Mouse (Mus musculus): Measurements from ENCODE around the gene Astn2.

The Astn2 gene

DNA sequence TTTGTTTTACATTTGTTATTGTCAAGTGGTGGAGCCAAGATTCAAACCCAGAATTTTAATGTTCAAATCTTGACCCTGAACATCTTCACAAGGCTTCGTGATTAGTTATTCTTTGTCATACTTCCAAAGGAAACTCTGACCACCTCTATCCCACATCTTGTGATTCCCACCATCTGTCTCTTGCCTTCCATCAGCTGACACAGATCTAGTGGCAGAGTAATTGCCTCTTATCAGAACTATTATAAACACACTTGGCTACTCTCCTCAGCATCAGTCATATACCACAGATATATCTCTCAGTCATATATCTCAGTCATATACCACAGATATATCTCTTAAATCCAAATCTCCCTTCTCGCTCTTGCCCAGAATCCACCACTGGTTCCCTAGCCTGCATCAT, 983.1 kb downstream of the Astn2 start:
- in situ Hi-C loops (cut with MboI, MseI): no loop called here

DNA sequence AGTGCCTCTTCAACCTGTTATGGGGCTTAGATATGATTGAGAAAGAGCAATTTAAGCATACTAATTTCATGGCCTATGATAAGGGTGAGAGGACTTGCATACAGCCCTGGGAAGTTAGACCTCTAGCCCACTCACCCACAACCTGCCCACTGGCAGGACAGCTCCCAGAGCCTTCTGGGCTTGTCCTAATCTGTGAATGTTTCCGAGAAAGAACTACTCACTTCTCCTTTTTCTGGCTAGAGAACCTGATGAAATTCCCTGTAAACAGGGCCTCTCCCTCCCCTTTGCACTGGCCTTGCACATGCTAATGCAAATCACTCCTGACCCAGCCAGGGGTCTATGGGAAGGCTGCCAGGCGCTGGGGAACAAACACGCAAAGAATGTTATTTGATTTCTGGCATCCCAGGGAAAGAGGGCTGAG, 983.9 kb downstream of the Astn2 start:
- in situ Hi-C loops (cut with MboI, MseI): no loop called here

DNA sequence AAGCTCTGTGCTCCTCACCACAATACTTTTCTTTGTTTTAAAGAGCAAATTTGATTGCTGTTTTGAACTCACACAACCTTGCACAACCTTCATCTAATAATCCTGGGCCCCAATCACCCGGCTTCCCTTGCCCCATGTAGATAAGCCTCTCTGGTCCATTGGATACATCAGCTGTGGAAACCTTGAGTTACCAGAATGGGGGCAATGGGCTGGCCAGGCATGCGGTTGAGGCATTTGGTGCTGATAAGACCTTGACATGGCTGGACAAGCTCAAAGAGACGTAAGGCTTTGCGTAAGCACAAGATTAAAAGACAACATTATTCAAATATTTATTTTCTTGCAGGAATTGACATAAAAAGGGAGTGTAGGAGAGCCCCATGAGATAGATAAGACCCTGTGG, 988.9 kb downstream of the Astn2 start:
- in situ Hi-C loops (cut with MboI, MseI): no loop called here

DNA sequence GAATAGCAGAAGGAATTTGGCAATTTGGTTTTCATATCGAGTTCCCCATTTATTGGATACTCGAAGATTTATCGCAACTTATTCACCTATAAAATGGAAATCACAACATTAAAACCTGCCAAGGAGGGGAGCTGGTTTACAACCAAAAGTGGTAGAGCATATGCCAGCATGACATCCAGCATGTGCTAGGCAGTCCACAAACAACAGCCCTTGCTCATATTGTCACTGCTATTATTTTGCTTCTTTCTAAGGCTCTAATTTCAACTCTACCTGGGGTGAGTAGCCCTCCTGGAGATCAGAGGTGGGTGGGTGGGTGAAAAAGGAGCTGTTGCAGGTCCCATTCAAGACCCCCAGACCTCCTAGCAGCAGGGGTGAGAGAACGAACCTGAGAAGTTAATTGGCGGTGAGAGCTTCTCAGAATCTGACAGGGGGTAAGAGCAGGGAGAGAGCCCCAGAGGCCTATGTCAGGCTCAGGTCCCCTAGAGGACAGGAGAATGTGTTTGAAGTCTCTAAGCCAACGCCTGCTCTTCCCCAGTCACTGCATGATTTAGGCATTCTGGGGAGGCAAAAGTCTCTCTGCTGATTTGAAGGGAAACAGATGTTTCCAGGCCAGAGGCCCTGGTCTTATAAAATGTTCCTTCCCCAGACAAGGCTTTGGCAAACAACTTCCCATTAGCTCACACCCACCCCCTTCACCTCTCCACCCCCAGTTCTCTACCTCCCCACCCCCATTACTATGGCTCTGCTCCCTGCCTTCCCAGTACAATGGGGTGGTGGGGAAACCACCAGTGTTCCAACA, 1001.4 kb downstream of the Astn2 start:
- in situ Hi-C loops (cut with MboI, MseI): no loop called here

DNA sequence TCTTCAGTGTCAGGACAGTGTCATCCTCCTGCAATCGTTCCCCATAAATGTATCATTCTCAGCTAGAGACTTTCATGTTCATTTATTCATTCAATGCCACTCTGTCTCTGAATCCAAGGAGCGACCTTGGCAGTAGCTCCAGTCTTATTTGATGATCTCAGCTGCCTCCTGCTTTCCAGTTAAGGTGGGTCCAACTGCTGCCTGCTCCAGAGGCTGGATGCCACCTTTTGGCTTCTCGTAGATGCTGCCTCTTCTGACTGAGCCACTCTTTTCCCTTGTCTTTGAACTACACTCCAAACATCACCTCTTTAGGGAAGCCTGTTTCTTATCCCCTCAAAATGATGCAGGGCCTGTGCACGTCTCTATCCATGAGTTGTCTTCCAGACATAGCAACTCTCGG, 1002.1 kb downstream of the Astn2 start:
- in situ Hi-C loops (cut with MboI, MseI): no loop called here

DNA sequence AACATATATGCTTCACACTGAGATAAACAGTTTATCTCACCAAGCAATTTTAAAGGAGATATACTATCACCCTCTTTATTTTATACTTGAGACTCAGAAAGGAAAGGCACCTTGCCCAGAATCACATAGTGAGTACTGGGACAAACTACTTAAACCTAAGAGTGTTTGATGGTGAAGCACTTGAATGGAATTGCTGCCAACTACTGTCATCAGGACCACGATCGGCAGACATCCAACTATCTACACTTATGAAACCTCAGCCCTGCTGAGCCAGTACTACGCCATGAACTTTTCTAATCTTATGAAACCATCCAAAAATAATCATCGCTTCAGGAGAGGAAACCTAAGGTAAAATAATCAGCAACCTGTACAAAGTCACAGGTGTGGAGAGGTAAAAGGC, 1005.0 kb downstream of the Astn2 start:
- in situ Hi-C loops (cut with MboI, MseI): no loop called here

DNA sequence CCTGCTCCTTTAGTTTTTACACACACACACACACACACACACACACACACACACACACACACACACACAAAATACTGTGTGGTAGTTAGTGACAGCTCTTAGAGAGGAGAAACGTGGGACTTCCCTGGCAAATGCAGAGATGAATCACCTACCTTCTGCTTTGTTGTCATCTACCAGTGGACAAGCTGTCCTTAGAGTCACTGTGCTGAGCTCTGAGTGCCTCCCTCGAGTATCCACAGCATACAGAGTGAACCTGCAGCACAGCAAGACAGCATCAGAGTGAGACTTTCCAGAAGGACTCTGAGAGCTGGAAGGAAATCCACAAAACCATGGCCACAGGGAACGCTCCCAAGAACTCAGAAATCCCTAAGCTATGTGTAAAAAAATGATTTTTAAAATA, 1007.6 kb downstream of the Astn2 start:
- in situ Hi-C loops (cut with MboI, MseI): no loop called here

DNA sequence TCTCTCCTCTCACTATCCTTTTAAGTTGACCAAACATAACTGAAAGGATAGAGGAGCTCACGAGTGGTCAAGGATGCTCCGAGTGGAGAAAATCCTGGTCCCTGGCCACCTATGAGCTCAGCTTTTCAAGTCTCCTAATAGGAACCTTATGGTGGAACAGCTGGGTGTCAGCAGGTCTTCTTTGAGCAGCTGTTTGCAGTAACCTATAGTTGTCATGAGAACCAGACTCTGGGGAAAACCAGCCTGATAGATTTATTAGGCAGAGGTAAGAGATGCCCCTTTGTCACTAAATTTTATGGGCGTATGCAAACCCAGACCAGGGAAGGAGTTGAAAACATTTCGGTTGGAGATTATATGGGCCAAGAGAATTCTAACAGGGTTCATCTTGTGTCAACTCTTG, 1013.4 kb downstream of the Astn2 start:
- in situ Hi-C loops (cut with MboI, MseI): no loop called here

DNA sequence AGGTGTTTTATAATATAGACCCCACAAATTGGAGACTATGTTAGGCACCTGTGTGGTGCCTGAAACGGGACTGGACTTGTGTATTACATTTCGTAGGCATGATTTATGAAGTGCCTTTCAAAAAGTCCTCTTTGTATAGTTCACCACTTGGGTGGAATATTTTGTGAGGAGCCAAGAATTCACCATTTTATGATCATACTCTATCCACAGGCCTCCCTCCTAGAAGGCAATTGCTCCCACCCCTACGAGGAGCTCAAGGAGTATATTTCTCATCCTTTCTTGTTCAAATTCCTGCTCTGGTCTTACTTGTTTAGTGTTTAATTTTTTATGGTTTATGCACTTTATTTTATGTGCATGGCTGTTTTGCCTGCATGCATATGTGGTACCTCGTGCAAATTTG, 1021.3 kb downstream of the Astn2 start:
- in situ Hi-C loops (cut with MboI, MseI): no loop called here

DNA sequence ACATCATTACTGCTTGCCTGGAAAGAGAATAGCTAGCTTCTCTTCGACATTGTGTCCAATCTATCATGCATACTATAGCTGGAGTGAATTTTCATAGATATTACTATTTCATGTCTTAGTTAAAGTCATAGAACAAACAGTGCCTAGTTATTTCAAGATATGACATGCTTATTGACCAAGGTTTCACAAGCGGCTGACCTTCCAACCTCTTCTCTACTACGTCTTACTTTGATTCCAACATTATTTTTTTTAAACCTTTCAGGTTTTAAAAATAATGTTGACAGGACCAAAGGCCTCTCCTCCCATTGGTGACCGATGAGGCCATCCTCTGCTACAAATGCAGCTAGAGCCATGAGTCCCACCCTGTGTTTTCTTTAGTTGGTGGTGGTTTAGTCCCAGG, 1025.0 kb downstream of the Astn2 start:
- in situ Hi-C loops (cut with MboI, MseI): no loop called here

DNA sequence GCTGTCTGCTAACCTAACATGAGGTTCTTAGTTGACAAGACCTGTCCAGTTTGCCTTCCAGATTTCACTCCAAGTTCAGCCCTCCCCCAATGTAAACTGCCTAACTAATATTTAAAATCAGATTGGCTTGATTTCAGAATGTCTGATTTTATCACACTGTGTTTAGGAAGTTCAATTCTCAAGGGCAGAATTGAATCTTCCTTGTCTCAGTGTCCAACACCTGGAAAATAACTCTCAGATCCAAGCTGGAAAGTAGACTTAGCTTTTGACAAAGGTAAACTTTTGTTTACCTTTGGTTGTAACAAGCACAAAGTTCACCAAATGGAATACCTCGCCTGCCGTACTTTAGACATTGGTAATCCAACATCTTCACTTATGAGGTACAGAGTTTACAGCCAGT, 1027.8 kb downstream of the Astn2 start:
- in situ Hi-C loops (cut with MboI, MseI): no loop called here

DNA sequence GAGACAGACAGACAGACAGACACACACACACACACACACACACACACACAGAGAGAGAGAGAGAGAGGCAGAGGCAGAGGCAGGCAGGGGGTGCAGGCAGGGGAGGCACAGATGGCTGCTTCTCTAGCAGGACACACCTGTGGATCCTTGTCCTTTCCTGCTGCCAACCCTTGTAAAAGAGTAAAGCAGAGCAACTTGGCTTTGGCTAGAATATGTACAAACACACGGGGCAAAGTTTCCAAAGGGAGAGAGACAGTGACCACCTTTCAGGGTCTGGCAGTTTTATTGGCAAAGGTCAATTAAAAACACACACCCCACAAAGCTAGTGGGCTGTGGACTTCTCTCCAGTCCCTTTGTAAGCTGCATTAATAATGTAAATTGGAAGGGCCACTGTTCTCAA, 1030.6 kb downstream of the Astn2 start:
- in situ Hi-C loops (cut with MboI, MseI): no loop called here

DNA sequence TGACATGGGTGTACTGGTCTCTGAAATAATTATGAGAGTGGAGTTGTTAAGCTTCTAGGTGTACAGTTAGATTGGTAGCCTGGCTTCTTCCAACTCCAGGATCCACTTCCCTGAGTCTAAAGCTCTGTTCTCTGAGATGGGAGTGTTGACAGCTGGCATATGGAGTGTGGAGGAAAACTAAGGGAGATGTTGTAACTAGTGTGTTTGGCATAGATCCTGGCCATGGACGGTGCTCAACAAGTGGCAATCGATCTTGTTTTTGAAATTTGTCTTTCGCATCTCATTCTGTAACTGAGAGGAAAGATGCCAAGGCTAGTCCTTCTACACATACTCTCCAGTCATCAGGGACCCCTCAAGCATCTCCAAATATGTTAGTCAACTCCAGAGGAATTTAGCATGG, 1031.7 kb downstream of the Astn2 start:
- in situ Hi-C loops (cut with MboI, MseI): no loop called here

DNA sequence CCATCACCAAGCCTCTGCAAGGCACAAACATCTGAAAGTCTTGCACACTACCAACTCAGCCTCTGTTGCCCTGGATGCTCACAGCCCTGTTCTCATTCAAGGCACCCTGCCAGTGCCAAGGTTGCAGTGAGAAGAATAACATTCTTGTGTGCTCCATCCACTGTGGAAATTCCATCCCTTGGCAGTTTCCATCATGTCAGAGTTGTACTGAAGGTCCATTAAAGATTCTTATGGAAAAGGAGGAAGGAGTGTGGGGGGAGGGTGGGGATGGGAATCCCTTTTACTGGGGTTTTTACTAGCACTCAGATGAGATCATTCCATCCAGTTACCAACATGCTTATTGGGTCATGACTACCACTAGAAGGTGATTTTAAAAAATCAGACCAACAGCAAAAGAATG, 1037.3 kb downstream of the Astn2 start:
- in situ Hi-C loops (cut with MboI, MseI): no loop called here

DNA sequence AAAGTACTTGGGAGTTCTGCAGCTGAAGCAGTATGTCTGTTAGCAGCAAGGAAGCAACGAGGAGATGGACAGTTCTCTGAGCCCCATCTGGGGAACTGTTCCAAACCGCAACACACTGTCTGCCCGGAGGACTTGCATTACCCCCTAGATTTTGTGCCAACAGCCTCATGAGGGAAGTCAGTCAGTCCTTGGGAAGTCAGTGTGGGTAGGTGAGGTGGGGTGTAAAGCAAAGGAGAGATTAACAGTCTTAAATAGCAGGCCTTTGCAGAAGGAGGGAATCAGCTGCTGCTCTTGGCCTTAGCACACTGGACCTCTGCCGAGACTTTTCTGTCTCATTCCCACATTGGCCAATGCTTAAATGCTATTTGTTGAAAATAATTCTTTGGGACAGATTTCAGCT, 1049.8 kb downstream of the Astn2 start:
- in situ Hi-C loops (cut with MboI, MseI): no loop called here

DNA sequence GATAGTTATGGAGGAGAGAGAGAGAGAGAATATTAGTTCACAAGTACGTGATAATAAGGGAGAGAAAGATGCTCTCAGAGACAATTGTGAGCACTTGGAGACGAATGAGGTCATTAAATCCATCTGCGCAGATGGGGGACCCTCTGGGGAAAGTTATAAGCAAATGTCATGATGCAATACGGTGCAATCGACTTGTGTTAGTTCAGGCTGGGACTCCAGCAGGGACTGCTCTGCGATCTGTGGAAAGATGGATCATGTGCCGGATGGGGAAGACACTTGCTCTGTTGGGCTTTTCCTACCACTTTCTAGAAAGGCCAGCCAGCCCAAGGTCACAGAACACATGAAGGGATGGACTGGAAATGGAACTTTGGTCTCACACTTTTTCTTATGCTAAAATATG, 1053.9 kb downstream of the Astn2 start:
- in situ Hi-C loops (cut with MboI, MseI): no loop called here

DNA sequence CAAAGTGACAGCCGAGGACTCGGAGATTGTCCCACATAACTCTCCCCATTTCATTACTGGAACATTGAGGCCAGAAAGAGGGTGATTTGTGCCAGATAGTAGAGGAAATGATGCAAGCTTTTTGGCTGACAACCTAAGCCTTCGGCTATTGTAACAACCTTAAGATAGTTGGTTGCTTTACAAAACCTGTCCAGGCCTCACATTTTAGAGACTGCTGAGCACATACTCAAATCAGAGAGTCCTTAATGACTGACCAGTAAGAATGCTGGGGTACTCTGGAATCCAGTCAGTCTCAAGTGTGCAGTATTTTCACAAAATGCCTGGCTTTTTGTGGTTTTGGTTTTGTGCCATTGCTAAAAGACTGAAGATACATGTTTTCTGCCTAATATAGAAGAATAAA, 1062.6 kb downstream of the Astn2 start:
- in situ Hi-C loops (cut with MboI, MseI): no loop called here

DNA sequence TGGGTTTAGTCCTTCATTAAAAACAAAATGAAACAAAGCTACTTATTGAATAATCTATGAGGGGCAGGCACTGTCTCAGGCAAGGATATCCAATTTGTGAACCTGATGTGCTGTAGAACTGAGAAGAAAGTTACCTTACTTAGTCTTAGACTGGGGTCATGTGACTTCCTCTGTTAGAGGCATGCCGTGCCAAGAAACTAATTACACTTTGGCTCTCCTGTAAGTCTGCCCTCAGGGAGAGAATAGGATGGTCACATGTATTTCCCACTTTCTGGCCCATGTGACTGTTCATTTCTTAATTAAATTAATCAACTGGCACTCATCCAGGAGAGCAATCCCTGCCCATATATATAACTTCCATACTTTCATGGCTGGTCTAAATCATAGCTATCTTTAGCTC, 1070.7 kb downstream of the Astn2 start:
- in situ Hi-C loops (cut with MboI, MseI): no loop called here

All from T-helper 2 cell (primary cell).